Mouse (Mus musculus): Measurements from ENCODE around the gene Ssna1. TPM values are rescaled to one million over a fixed set of nuclear protein-coding genes. Genes with fewer than 3 reads are reported as not detected.

Ssna1 gene
- polyA plus RNA-seq, 1 experiment from 2014 or later: 181 TPM

- H3K27me3 ChIP-seq (replicated peaks; ENCODE audit: control insufficient read depth, insufficient read depth, low read length): peaks cover 52% of the 10 kb centered on the region
- peaks cover 40% of the 10 kb centered on the region for H3K4me1 ChIP-seq (ENCODE audit: control insufficient read depth, insufficient read depth, low read depth, low read length)
- 0 out of 2 replicates have a peak, but pooled peaks have one; percentile 2 for ATAC-seq
- H3K4me2 ChIP-seq (ENCODE audit: low read length): peak overlapping the region; percentile 55
- peaks cover 23% of the 10 kb centered on the region for H3K36me3 ChIP-seq (ENCODE audit: control insufficient read depth, insufficient read depth, low read length)
- peak overlapping the region; percentile 53 for H3K9ac ChIP-seq (ENCODE audit: low read depth, low read length)
- H3K9me3 ChIP-seq (ENCODE audit: control insufficient read depth, low read length): no peaks in the 10 kb centered on the region
- 9% methylated on average over 32 of the region's 32 CpGs for WGBS
- peak overlapping the region; percentile 32; the same call in 1 of the 2 replicates for H3K4me3 ChIP-seq (ENCODE audit: low read length)
- peak overlapping the region; percentile 34; the same call in 1 of the 2 replicates for H3K27ac ChIP-seq (ENCODE audit: low read depth, low read length)
Observed at GRCm38 (mm10) chr2:25291184-25292053, 19.2 kb upstream of the Ssna1 start.

DNA sequence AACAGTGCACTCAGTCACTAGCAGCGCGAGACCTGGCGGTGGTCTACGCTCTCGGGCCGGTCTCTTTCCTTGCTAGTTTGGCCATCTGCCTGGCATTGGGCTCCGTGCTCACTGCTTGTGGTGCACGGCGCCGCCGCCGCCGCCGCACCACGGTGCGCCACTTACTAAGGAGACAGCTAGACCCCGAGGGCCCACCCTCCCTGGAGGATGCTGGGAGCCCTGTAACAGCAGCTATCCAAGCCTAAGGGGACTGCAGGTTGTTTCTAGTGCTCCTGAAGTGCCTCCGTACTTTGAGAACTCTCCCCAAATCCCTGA lies 18.5 kb upstream of the Ssna1 start:
- peak overlapping the region; percentile 32 for H3K4me3 ChIP-seq (ENCODE audit: low read length)
- peak; percentile 25; the same call in 1 of the 2 replicates for ATAC-seq
- H3K9ac ChIP-seq (ENCODE audit: low read depth, low read length): peak overlapping the region; percentile 53
- H3K4me1 ChIP-seq (ENCODE audit: control insufficient read depth, insufficient read depth, low read depth, low read length): peaks cover 40% of the 10 kb centered on the region
- peaks cover 52% of the 10 kb centered on the region for H3K27me3 ChIP-seq (replicated peaks; ENCODE audit: control insufficient read depth, insufficient read depth, low read length)
- WGBS: under 1% methylated on average over 18 of the region's 18 CpGs
- H3K4me2 ChIP-seq (ENCODE audit: low read length): peak overlapping the region; percentile 55
- H3K27ac ChIP-seq (ENCODE audit: low read depth, low read length): peak overlapping the region; percentile 49; the same call in 1 of the 2 replicates
- H3K9me3 ChIP-seq (ENCODE audit: control insufficient read depth, low read length): no peaks in the 10 kb centered on the region
- peaks cover 21% of the 10 kb centered on the region for H3K36me3 ChIP-seq (ENCODE audit: control insufficient read depth, insufficient read depth, low read length)

DNA sequence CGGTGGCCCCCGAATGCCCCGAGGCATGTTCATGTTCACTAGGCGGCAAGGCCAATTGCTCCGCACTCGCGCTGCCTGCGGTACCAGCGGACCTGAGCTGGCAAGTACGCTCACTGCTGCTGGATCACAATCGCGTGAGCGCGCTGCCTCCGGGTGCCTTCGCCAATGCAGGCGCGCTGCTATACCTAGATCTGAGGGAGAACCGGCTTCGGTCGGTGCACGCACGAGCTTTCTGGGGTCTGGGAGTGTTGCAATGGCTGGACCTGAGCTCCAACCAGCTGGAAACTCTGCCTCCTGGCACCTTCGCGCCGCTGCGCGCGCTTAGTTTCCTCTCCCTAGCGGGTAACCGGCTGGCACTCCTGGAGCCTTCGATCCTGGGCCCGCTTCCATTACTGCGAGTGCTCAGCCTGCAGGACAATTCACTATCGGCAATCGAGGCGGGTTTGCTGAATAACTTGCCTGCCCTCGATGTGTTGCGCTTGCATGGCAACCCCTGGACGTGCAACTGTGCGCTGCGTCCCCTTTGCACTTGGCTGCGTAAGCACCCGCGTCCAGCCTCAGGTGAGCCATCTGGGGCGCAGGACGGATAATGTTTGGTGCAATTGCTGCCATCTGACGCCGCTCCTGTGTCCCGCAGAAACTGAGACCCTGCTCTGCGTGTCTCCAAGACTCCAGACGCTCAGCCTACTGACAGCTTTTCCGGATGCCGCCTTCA lies 18.0 kb upstream of the Ssna1 start:
- 2% methylated on average over 54 of the region's 54 CpGs for WGBS
- H3K36me3 ChIP-seq (ENCODE audit: control insufficient read depth, insufficient read depth, low read length): peaks cover 20% of the 10 kb centered on the region
- H3K27ac ChIP-seq (ENCODE audit: low read depth, low read length): peak overlapping the region; percentile 49; the same call in 1 of the 2 replicates
- peak overlapping the region; percentile 53 for H3K9ac ChIP-seq (ENCODE audit: low read depth, low read length)
- peak overlapping the region; percentile 32 for H3K4me3 ChIP-seq (ENCODE audit: low read length)
- peak overlapping the region; percentile 55 for H3K4me2 ChIP-seq (ENCODE audit: low read length)
- H3K4me1 ChIP-seq (ENCODE audit: control insufficient read depth, insufficient read depth, low read depth, low read length): peaks cover 40% of the 10 kb centered on the region
- H3K27me3 ChIP-seq (replicated peaks; ENCODE audit: control insufficient read depth, insufficient read depth, low read length): peaks cover 47% of the 10 kb centered on the region
- peak; percentile 67 for ATAC-seq
- H3K9me3 ChIP-seq (ENCODE audit: control insufficient read depth, low read length): no peaks in the 10 kb centered on the region

- H3K27ac ChIP-seq (ENCODE audit: low read depth, low read length): peak within 1 kb of the TSS; percentile 49; the same call in 1 of the 2 replicates
- H3K4me2 ChIP-seq (ENCODE audit: low read length): peak within 1 kb of the TSS; percentile 55
- H3K4me1 ChIP-seq (ENCODE audit: control insufficient read depth, insufficient read depth, low read depth, low read length): peaks cover 40% of the 10 kb centered on the region
- no peaks in the 10 kb centered on the region for H3K9me3 ChIP-seq (ENCODE audit: control insufficient read depth, low read length)
- peaks cover 43% of the 10 kb centered on the region for H3K27me3 ChIP-seq (replicated peaks; ENCODE audit: control insufficient read depth, insufficient read depth, low read length)
- H3K36me3 ChIP-seq (ENCODE audit: control insufficient read depth, insufficient read depth, low read length): peaks cover 22% of the 10 kb centered on the region
- peak; percentile 10 for ATAC-seq
- WGBS: 6% methylated on average over 11 of the region's 11 CpGs
- H3K9ac ChIP-seq (ENCODE audit: low read depth, low read length): peak within 1 kb of the TSS; percentile 53
- peak within 1 kb of the TSS; percentile 32 for H3K4me3 ChIP-seq (ENCODE audit: low read length)
Observed at GRCm38 (mm10) chr2:25289651-25290050, 17.4 kb upstream of the Ssna1 start, which contains the start of gene Lrrc26. TSS of gene Lrrc26 (plus strand) at chr2:25289915.

GRCm38 (mm10) chr2:25288734-25289345 lies 16.6 kb upstream of the Ssna1 start:
- 85% methylated on average over 7 of the region's 7 CpGs for WGBS
- Histone ChIP-seq H3K27ac (ENCODE audit: low read depth, low read length) (no peak overlapping the region), H3K9ac (ENCODE audit: low read depth, low read length) (no peak overlapping the region), H3K4me1 (ENCODE audit: control insufficient read depth, insufficient read depth, low read depth, low read length) (peaks cover 40% of the 10 kb centered on the region), H3K36me3 (ENCODE audit: control insufficient read depth, insufficient read depth, low read length) (peaks cover 20% of the 10 kb centered on the region), H3K27me3 (replicated peaks; ENCODE audit: control insufficient read depth, insufficient read depth, low read length) (peaks cover 41% of the 10 kb centered on the region), H3K9me3 (ENCODE audit: control insufficient read depth, low read length) (no peaks in the 10 kb centered on the region), H3K4me3 (ENCODE audit: low read length) (no peak overlapping the region), H3K4me2 (ENCODE audit: low read length) (no peak overlapping the region)
- ATAC-seq: no peak

DNA sequence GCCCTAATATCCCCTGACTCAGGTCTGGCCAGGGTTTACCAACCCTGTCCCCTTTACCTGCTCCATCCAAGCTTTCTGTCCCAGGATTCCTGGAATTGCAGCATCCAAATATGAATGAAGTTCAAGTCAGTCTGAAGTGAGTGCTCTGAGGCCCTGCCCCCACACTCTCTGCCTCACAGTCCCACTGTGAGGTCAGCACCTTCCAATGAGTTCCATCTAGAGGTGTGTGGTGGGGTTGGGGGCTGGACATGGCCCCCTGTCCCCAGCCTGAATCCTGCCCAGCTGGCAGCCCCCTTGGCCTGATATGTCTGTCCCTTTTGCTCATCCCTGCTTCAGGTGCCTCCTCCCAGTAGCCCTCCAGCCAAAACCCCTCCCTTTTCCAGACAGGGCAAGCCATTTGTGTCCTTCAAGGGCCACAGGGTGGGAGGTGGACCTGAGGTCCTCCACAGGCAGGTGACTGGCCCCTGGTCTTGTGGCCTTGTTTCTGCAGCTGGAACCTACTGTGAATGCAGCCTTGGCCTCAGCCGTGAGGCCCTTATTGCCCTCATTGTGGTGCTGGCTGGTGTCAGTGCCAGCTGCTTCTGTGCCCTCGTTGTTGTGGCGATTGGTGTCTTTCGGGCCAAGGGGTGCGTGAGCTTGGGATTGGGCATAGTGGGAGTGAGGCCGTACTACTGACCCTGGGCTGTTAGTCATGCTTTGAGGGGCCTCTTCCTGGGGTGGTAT lies 15.8 kb upstream of the Ssna1 start, which contains the start of gene Tmem210:
Gene Tmem210 (plus strand): TSS at position 219 of the 723 bp plus-strand sequence.
- 84% methylated on average over 6 of the region's 6 CpGs for WGBS
- no peak for ATAC-seq
- Histone ChIP-seq H3K4me2 (ENCODE audit: low read length) (no peak within 1 kb of the TSS), H3K27me3 (replicated peaks; ENCODE audit: control insufficient read depth, insufficient read depth, low read length) (peaks cover 33% of the 10 kb centered on the region), H3K9ac (ENCODE audit: low read depth, low read length) (no peak within 1 kb of the TSS), H3K27ac (ENCODE audit: low read depth, low read length) (no peak within 1 kb of the TSS), H3K36me3 (ENCODE audit: control insufficient read depth, insufficient read depth, low read length) (peaks cover 20% of the 10 kb centered on the region), H3K4me3 (ENCODE audit: low read length) (no peak within 1 kb of the TSS), H3K9me3 (ENCODE audit: control insufficient read depth, low read length) (no peaks in the 10 kb centered on the region), H3K4me1 (ENCODE audit: control insufficient read depth, insufficient read depth, low read depth, low read length) (peaks cover 40% of the 10 kb centered on the region)

GRCm38 (mm10) chr2:25286837-25287636 lies 14.8 kb upstream of the Ssna1 start:
- no peak overlapping the region for H3K4me3 ChIP-seq (ENCODE audit: low read length)
- no peak for ATAC-seq
- H3K27ac ChIP-seq (ENCODE audit: low read depth, low read length): no peak overlapping the region
- no peaks in the 10 kb centered on the region for H3K9me3 ChIP-seq (ENCODE audit: control insufficient read depth, low read length)
- H3K4me2 ChIP-seq (ENCODE audit: low read length): no peak overlapping the region
- no peak overlapping the region for H3K9ac ChIP-seq (ENCODE audit: low read depth, low read length)
- H3K4me1 ChIP-seq (ENCODE audit: control insufficient read depth, insufficient read depth, low read depth, low read length): peaks cover 32% of the 10 kb centered on the region
- peaks cover 23% of the 10 kb centered on the region for H3K27me3 ChIP-seq (replicated peaks; ENCODE audit: control insufficient read depth, insufficient read depth, low read length)
- 46% methylated on average over 7 of the region's 7 CpGs for WGBS
- H3K36me3 ChIP-seq (ENCODE audit: control insufficient read depth, insufficient read depth, low read length): peaks cover 25% of the 10 kb centered on the region

DNA sequence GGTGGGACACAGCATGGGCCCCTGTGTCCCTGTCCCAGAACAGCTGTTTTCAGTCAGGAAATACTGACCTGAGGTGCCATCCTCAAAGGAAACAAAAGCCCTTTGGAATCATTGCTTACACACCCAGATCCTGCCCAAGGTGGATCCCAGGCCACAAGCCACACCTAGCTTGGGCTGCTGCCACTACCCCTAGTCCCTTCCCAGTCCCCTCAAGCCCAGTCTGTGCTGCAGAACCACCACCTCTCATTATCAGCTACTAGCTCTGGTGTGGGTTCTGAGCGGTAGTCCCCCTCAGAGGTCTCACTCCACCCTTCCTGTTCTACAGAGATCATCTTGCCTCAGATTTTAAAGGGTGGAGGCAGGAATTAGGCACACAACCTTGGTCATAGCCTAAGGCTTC lies 14.1 kb upstream of the Ssna1 start:
- Histone ChIP-seq H3K27me3 (replicated peaks; ENCODE audit: control insufficient read depth, insufficient read depth, low read length) (peaks cover 16% of the 10 kb centered on the region), H3K4me3 (ENCODE audit: low read length) (no peak overlapping the region), H3K4me1 (ENCODE audit: control insufficient read depth, insufficient read depth, low read depth, low read length) (peaks cover 27% of the 10 kb centered on the region), H3K27ac (ENCODE audit: low read depth, low read length) (no peak overlapping the region), H3K36me3 (ENCODE audit: control insufficient read depth, insufficient read depth, low read length) (peaks cover 27% of the 10 kb centered on the region), H3K4me2 (ENCODE audit: low read length) (no peak overlapping the region), H3K9ac (ENCODE audit: low read depth, low read length) (no peak overlapping the region), H3K9me3 (ENCODE audit: control insufficient read depth, low read length) (no peaks in the 10 kb centered on the region)
- ATAC-seq: no peak
- 95% methylated on average over 1 of the region's 1 CpGs for WGBS

Data from hindbrain, embryonic 16.5 days (tissue).